Mouse (Mus musculus) heart, adult 11 months (tissue): Measurements from ENCODE around the gene Fcer1g.

ENCODE experiments used
- DNase-seq: peaks from one replicate; pipeline ENCODE4 v3.0.0; 2022

The Fcer1g gene

DNA sequence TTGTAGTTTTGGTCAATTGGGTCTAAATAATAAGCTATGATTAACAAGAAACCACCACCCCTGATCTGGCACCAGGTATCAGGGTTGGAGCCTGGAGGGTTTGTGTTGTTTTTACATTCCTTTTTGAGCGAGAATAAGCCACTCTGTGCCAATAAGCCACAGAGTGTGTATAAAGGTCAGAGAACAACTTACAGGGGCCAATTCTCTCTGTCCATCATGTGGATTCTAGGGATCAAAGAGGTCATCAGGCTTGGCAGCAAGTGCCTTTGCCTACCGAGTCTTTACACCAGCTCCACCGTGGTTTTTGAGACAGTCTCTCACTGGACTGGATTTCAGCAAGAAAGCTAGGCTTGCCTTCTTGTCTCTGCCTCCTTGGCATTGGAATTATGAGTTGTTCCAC is 21.3 kb downstream of the Fcer1g start:
- peak; percentile 71 for DNase-seq

GRCm38 (mm10) chr1:171209409-171209808 is 24.8 kb downstream of the Fcer1g start:
- no peak for DNase-seq

DNA sequence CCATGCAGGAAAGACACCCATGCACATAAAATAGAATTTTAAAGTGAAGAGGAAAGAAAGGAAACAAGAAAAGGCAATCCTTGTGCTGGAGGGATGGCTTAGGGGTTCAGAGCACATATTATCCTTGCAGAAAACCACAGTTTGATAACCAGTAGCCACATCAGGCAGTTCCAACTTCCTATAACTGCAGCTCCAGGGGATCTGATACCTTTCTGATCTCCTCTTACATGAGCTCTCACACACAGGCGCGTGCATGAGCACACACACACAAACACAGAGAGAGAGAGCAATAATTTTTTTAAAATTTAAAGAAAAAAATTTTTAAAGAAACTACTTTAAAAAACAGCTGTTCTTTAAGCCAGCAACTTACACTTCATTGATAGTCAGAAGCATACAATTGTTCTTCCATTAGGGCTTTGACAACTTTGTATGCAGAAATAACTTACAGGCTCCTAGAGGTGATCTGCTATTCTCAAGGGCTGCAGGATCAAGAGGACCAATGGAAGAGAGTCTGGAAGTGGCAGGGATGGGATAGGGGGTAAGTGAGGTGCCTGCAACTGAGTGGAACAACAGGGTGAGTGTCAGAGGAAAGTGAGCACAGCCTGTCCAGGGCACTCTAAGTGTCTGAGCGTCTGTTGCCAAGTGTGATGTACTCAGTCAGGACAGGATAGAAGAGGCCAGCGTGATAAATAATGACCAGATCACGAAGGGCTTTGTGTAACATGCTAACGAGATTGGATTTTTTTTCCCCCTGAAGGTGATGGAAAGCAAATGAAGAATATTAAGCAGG is 28.3 kb downstream of the Fcer1g start:
- DNase-seq: peak; percentile 97

DNA sequence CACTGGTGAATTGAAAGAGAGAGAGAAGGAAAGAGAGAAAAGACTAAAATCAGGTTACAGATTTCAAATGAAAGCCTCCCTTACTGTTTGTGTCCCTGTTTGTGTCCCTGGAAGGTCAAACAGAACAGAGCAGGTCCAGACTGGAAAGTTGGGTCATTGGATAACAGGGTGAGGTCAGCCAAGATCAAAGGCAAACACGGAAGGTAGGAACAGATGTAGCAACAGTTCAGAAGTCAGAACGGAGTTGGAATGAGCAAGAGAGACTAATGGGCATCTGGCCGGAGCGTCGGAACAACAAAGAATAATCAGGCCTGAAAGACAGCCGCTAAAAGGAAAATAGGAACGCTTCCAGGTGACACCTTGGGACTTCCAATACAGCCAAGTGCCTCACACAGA is 29.9 kb downstream of the Fcer1g start:
- DNase-seq: peak; percentile 68

- DNase-seq: no peak
Measured at GRCm38 (mm10) chr1:171203471-171204248, 30.5 kb downstream of the Fcer1g start.

- DNase-seq: peak; percentile 78
Measured at GRCm38 (mm10) chr1:171200769-171201168, 33.4 kb downstream of the Fcer1g start.

DNA sequence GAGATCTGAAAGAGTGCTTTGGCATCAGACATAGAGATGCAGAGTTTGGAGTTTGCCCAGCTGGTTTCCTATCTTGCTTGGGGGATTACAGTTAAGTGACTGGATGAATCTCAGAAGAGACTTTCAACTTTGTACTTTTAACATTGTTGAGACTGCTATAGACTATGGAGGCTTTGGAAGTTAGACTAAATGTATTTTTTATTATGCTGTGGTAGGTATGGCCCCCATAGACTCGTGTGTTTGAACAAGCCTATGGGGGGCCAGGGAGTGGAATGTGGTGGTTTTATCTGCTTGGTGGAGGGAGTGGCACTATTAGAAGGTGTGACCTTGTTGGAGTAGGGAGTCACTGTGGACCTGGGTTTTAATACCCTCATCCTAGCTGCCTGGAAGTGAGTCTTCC is 34.6 kb downstream of the Fcer1g start:
- peak; percentile 79 for DNase-seq

- DNase-seq: peak; percentile 99
Measured at GRCm38 (mm10) chr1:171195887-171196397, 38.2 kb downstream of the Fcer1g start, which contains the start of gene Pcp4l1. Gene Pcp4l1, minus strand, starts transcription at chr1:171196268.

- peak; percentile 89 for DNase-seq
Measured at GRCm38 (mm10) chr1:171195046-171195822, 38.9 kb downstream of the Fcer1g start.

DNA sequence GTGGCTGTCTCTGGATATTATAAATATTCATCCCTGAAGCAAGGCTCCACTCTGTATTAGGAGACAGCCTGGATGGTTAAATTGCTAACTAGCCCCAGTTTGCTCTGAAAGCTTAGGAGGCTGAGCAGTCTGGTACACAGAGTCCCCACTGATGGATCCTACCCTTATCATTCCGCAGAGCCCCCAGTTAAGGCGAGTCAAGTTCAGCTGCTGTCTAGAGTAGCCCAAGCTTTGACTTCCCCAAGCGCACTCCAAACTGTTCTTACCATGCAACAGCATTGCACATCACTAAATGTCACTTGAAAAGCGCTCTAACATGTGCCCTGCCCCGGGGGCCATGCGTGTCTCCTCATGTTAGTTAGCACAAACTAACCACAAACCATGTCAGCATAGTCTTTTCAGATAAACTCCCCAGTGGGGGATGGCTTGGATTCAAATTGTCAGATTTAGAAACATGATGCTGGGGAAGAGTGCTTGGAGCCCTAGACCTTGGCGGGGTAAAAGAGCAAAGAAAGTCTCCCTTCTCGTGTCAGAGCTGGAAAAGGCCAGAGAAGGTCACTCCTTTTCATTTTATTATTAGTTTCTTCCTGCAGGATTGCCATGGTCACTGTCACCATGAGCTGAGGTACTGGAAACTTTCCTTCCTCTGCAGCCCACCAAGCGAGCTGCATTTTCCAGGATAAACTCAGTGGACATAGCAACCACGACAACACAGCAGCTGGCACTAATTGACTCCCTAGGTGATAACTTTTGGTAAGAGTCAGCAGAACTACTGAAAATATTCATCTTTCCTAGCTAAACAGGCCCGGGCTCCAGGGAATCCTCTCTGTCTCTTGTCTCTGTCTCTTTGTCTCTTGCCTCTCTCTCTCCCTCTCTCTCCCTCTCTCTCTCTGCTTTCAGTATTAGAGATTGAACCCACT is 40.0 kb downstream of the Fcer1g start:
- peak; percentile 90 for DNase-seq

DNA sequence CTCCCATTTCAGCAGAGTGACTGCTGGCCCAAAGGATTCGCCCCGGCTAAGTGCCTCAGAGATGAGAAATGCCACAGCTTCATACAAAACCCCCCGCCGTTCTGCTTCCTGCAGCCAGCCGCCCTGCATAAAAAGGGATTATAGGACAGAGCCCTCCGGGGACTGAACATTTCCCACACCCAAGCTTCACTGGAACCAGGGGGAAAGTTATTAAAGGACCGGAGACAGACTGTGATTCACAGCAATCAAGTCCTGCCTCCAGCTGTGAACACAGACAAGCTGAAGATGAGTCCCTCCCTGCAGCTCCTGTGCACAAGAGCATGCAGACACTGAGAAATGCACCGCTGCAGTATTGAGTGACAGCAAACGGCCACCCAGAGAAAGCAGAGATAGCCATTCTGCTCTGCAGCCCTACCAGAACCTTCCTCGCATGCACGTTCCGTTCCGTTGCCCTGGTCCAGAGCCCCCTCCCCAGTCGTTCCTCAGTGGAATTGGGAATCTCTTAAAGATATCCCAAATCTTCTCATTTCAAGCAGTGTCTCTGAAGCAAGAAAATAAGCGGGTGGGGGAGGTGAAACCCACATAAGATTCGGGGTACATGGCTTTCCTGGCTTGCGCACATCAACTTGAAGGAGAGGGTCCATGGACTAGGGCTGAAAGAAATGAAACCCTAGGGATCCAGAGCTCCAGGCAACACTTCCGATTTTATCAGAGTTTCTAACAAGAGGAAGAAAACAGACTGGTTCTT is 40.9 kb downstream of the Fcer1g start:
- DNase-seq: peak; percentile 94

DNA sequence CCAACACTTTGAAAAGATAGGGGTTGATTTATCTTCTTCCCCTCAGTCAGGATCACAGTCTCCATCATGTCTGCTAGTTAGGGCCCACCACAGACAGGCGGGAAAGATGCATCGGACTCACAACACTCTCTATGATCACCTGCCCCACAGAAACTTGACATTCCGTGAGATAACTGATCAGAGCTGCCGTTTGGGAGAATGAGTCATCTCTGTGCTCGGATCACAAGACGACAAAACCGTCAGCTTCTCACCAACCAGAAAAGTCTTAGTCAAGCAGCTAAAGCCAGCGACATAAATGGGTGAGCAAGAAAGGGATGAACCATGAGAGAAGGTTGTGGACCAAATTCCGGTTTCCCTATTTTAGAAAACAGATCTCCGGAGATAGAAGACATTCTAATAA is 41.9 kb downstream of the Fcer1g start:
- peak; percentile 75 for DNase-seq

- peak; percentile 70 for DNase-seq
Measured at GRCm38 (mm10) chr1:171190832-171191231, 43.3 kb downstream of the Fcer1g start.

DNA sequence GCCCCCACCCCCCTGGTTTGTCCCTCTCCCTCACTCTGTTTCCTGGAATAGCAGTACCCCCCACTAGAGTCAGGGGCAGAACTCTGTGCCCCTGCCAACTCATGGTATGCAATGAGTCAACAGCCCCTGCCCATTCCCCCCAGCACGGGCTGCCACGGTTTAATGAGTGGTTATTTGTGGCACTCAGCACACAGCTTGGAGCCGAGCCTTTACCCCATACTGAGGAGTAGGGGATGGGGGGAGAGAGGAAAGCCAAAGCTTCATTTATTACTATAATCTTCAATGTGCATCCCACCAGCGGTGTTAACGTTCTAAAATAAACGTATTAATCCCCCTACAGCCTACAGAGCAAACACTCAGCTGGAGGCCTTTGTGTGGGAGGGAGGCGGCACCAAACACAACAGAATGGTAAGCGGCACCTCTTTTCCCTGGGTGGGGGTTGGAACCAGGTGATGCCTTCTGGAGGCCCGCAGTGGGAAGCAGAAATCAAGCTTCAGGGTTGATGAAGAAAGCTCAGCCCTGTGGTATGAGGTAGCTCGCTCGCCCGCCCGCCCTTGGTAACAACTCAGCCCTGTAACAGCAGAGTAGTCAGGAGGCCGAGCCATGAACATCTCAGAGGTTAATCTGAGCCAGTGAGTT is 44.6 kb downstream of the Fcer1g start:
- no peak for DNase-seq

DNA sequence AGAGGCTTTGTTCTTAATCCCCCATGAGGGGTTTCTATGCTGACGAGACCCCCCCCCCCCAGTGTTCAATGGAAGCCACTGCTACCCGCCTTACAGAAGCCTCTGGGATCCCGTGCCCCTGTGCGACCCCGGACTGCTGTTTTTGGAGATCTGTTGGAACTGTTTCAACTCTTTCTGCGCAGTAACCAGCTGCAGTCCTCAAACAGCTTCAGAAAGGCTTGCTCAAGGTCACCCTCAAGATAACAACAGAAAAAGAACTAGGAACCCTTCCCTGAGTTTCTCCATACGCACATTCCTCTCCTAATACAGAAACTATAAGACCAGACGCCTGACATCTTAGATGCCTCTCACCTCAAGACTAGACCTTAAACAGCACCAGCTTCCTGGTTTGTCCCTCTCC is 45.1 kb downstream of the Fcer1g start:
- peak; percentile 95 for DNase-seq

DNA sequence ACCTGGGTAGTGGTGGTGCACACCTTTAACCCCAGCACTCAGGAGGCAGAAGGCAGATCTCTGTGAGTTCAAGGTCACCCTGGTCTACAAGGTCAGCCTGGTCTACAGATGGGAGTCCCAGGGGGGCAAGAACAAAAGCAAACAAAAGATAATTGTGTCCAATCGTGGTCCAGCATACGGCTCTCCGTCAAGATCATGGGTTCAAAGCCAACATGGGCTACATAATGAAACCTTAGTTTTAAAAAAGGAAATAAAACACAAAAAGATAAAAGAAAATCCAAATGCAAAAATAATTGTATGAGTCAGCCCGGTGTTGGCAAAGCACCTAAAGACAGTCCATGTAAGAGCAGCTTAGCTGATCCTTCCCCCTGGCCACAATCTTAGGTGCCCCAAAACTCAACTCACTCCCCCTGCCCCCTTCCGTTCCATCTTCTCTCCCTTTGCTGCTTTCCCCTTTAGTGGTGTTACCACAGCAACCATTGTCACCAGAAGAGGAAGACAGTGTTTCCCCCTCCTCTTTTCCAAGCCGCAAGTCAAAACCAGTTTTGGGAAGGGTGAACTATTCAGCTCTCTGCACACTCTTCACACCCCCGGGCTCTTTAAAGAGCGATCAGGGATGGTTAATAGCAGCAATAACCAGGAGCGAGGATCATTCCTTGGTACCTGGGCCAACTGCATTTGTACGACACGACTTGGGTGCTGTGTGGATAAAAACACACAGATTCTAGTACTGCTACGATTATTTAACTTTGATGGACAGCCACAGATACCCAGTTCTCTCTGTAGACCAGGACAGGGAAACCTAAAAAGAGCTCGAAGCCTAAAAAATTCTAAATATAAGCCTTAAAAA is 46.1 kb downstream of the Fcer1g start:
- DNase-seq: no peak

- peak; percentile 84 for DNase-seq
Measured at GRCm38 (mm10) chr1:171185655-171186054, 48.5 kb downstream of the Fcer1g start.

DNA sequence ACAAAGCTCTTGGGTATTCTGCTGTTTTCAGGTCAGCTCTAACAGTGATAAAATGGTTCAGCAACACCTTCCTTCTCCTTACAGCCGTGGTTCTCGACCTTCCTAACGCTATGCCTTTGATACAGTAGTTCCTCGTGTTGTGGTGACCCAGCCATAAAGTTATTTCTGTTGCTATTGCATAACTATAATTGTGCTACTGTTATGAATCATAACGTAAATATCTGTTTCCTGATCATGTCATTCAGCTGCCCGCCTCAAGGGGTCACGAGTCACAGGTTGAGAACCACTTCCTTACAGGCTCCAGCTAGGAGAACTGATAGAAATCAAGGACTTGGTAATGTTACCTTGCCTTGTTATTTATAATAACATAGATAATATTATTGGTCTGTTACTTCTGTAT is 49.9 kb downstream of the Fcer1g start:
- DNase-seq: peak; percentile 95

DNA sequence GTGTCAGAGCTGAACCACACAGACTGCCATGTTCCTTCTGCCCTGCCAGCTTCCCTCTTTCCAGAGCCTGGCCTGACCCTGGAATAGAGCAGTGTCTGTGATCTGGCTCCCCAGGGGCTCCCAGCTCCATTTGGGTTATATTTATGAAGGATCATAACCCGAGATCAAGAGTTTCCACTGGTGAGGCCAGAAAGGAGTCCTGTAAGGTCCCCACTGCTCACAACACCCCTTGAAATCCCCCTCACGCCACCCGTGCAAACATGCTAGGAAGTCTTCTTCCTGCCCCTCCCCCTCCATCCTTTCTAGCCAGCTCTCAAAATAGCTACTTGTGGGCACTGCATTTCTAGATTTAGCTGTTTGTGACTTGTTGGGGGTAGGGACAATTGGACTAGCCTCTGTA is 50.5 kb downstream of the Fcer1g start:
- DNase-seq: peak; percentile 97

- DNase-seq: peak; percentile 64
Measured at GRCm38 (mm10) chr1:171183025-171183424, 51.1 kb downstream of the Fcer1g start.
